Mouse (Mus musculus) hindbrain, embryonic 13.5 days (tissue): Measurements from ENCODE around the gene Tigd3. TPM values are rescaled to one million over a fixed set of nuclear protein-coding genes. Genes with fewer than 3 reads are reported as not detected.

Experiments used
- ATAC-seq: fragments of 200-750 bp; cut with Nextera tagmentation; 2 replicates; pipeline ENCODE4 v1.8.0; 2017; ENCODE audit warnings: moderate TSS enrichment; ENCODE audit not compliant: low FRiP score
- H3K27ac ChIP-seq: fragments of 300-500 bp; sonication (generic); 2 replicates; pipeline ENCODE4 v1.5.1; 2015; ENCODE audit warnings: inconsistent platforms, mild to moderate bottlenecking, moderate library complexity
- H3K27me3 ChIP-seq: fragments of 300-500 bp; sonication (generic); 2 replicates; pipeline ENCODE4 v1.6.1; 2015; ENCODE audit warnings: mild to moderate bottlenecking, inconsistent platforms
- H3K36me3 ChIP-seq: fragments of 300-500 bp; sonication (generic); 2 replicates; pipeline ENCODE4 v1.6.1; 2015; ENCODE audit warnings: mild to moderate bottlenecking, inconsistent platforms
- H3K4me1 ChIP-seq: fragments of 300-500 bp; sonication (generic); replicated peaks from 2 replicates; pipeline ENCODE4 v1.6.1; 2015; ENCODE audit warnings: inconsistent platforms
- H3K4me2 ChIP-seq: fragments of 300-500 bp; sonication (generic); 2 replicates; pipeline ENCODE4 v1.6.1; 2015; ENCODE audit warnings: inconsistent platforms, mild to moderate bottlenecking, moderate library complexity
- H3K4me3 ChIP-seq: fragments of 300-500 bp; sonication (generic); 2 replicates; pipeline ENCODE4 v1.5.1; 2015; ENCODE audit warnings: mild to moderate bottlenecking, inconsistent platforms
- H3K9ac ChIP-seq: fragments of 300-500 bp; sonication (generic); 2 replicates; pipeline ENCODE4 v1.6.1; 2015; ENCODE audit warnings: mild to moderate bottlenecking, inconsistent platforms
- H3K9me3 ChIP-seq: fragments of 300-500 bp; sonication (generic); 2 replicates; pipeline ENCODE4 v1.6.1; 2016; ENCODE audit warnings: inconsistent platforms
- WGBS: fragments of 180-500 bp; shearing (Covaris S2); methylation state at CpG from one replicate; pipeline ENCODE4 v1.1.7; 2015; 5-methylcytosine and 5-hydroxymethylcytosine counted together
- polyA plus RNA-seq: library from polyadenylated mRNA; unstranded; fragments of >200 nt; fragmentation: Nextera tagmentation; extraction: Ambion mirVana; gene quantifications from 2 replicates; pipeline ENCODE4 v1.2.1, GENCODE M21; 2015

Tigd3 gene
- polyA plus RNA-seq, 1 experiment from 2014 or later: 15.2 TPM

DNA sequence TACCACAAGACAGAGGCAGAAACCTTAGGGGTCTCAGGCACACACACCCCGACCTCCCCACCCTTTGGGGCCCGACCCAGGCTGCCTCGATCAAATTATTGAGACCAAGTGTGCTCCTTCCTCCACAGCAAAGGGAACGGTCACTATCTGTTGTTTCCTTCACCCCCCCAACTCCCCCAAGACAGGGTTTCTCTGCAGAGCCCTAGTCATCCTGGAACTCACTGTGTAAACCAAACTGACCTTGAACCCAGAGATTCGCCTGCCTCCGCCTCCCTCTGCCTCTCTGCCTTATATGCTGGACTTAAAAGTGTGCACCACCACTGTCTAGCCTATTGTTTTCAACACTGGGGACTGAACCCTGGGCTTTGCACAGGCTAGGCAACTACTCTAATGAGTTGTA lies 22.3 kb downstream of the Tigd3 start:
- Histone ChIP-seq H3K4me3 (no peak overlapping the region), H3K27me3 (no peaks in the 10 kb centered on the region), H3K4me1 (peaks cover 45% of the 10 kb centered on the region), H3K9me3 (no peaks in the 10 kb centered on the region), H3K9ac (peak overlapping the region; percentile 53), H3K4me2 (0 out of 2 replicates have a peak overlapping the region, but pooled peaks have one; percentile 16), H3K36me3 (peaks cover 40% of the 10 kb centered on the region), H3K27ac (peak overlapping the region; percentile 76; the same call in 1 of the 2 replicates)
- 60% methylated on average over 6 of the region's 6 CpGs for WGBS
- ATAC-seq: no peak

DNA sequence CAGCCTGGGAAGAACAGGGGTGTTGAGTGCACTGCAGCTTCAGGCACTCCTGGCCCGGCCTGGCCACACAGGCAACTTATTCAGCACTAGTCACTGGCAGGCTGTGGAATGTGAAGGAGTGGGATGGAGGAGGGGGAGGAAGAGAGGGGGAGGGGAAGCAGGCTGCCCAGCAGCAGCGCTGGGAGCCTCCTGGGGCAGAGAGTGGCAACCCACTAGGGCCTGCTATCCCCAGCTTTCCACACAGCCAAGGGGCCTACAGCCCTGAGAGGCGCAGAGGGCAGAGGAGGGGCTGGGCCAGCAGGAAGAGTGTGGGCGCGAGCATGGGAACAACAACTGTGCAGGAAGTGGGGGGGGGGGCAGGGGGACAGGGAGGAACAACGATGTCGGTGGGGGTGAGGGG lies 22.7 kb downstream of the Tigd3 start:
- H3K4me3 ChIP-seq: no peak overlapping the region
- H3K9ac ChIP-seq: peak overlapping the region; percentile 53
- peaks cover 45% of the 10 kb centered on the region for H3K4me1 ChIP-seq
- no peaks in the 10 kb centered on the region for H3K9me3 ChIP-seq
- H3K4me2 ChIP-seq: peak overlapping the region; percentile 16; the same call in 1 of the 2 replicates
- H3K27ac ChIP-seq: peak overlapping the region; percentile 76
- H3K36me3 ChIP-seq: peaks cover 44% of the 10 kb centered on the region
- ATAC-seq: peak; percentile 17; the same call in 1 of the 2 replicates
- H3K27me3 ChIP-seq: no peaks in the 10 kb centered on the region
- 10% methylated on average over 6 of the region's 7 CpGs for WGBS

DNA sequence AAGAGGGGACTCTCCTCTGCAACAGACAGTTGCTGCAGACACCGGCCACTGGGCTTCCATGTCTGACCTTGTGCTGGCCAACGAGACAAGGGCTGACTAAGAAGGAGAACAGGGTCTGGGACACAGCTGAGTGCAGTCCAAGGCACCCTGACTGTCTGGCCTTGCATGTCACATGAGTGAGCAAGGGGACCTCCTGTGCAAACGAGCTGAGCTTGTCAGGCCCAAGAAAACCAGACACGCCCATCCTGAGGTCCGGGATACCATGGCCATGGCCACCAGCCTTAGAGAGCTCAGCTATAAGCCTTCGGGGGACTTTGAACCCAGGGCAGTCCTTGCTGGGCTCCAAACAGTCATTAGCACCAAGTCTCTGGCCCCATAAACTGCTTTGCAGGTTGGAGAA lies 25.9 kb downstream of the Tigd3 start:
- no peak for ATAC-seq
- WGBS: 87% methylated on average over 6 of the region's 6 CpGs
- H3K36me3 ChIP-seq: peaks cover 76% of the 10 kb centered on the region

DNA sequence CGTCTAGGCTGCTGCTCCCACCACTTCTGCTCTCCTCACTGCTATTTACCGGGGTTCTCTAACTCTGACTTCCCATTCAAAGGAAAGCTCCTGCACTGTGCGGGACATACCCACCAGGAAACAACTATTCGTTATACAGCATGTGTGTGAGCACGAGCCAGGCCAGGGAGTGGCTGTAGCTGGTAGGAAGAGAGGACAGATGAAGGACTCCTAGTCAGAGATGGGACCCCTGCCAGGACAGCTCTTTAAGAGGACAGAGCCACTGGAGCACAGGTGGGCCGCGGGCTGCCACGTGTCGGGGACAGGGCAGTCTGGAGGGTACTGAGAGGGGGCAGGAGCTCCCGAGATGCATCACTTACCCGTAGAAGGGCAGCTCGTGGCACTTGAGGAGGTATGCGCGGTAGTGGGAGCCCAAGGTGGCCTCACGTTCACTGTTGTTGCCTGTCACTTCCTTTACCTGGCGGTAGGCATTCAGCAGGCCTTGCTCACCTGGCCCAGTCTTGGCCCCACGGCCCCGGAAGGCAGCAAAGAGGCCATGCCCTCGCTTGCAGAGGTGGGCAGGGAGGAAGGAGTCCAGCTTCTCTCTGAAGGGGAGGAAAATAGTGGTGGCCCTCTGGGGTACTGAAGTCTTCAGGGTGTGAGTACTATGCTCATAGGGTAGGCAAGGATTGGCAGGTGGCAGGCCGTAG lies 29.1 kb downstream of the Tigd3 start:
- no peak overlapping the region for H3K27ac ChIP-seq
- H3K4me3 ChIP-seq: no peak overlapping the region
- H3K27me3 ChIP-seq: no peaks in the 10 kb centered on the region
- no peak overlapping the region for H3K4me2 ChIP-seq
- no peak for ATAC-seq
- H3K9me3 ChIP-seq: no peaks in the 10 kb centered on the region
- no peaks in the 10 kb centered on the region for H3K4me1 ChIP-seq
- peaks cover 94% of the 10 kb centered on the region for H3K36me3 ChIP-seq
- H3K9ac ChIP-seq: no peak overlapping the region
- 95% methylated on average over 20 of the region's 20 CpGs for WGBS

More for the DNA sequence above, 25.9 kb downstream of the Tigd3 start:
- no peak overlapping the region for H3K27ac ChIP-seq
- no peak overlapping the region for H3K4me3 ChIP-seq
- no peak overlapping the region for H3K9ac ChIP-seq
- no peaks in the 10 kb centered on the region for H3K27me3 ChIP-seq
- peaks cover 21% of the 10 kb centered on the region for H3K4me1 ChIP-seq
- H3K9me3 ChIP-seq: no peaks in the 10 kb centered on the region
- H3K4me2 ChIP-seq: no peak overlapping the region

DNA sequence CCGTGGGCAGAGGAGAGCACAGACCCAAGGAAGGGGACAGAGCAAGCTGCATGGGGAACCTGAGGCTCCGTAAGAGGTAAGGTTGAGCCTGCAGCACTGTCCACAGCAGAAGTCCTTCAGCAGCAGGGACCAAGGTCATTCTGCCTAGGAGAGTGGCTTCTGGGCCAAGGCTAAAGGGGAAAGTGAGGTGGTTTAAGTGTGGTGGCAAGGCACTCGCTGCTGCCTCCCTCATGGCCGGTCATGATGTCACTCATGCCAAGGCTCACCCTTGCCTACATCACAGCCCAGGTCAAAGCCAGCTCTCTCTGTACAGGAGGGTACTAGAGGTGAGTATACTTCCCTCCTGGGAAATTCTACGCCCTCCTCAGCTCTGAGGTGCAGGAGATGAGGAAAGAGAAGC lies 30.2 kb downstream of the Tigd3 start:
- peaks cover 99% of the 10 kb centered on the region for H3K36me3 ChIP-seq
- WGBS: 95% methylated on average over 5 of the region's 5 CpGs

DNA sequence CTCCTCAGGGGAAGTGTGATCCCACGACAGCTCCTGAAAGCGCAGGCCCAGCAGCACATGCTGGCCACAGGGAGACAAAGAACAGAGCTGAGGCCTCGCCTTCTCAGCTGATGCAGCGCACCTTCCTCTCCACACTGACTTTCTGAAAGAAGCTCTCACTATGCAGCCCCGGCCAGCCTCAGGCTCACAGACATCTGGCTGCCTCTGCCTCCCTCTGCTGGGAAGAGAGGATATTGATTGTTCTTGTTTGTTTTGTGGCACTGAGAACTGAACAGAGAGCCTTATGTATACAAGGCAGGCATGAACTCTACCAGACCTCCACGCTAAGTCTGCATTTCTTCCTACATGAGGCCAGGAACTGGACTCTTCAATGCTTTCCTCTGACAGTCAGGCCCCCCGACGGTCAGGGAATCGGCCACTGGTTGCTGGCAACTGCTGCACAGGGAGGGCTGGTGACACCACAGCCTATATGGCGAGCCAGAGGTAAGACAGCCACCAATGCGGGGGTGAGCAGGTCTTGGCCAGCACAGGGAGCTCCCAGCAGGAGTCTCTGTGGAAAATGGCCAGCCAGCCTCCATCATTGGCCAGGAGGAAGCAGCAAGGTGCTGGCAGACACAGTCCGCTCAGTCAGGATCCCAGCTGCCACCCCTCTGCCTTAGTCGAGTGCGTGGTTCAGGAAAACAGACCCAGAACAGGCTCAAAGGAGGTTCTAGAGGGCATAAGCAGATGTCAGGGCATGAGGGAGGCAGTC lies 31.4 kb downstream of the Tigd3 start:
- Histone ChIP-seq H3K27ac (no peak overlapping the region), H3K4me3 (no peak overlapping the region), H3K27me3 (no peaks in the 10 kb centered on the region), H3K4me2 (no peak overlapping the region), H3K9ac (no peak overlapping the region), H3K4me1 (no peaks in the 10 kb centered on the region), H3K36me3 (peaks cover 99% of the 10 kb centered on the region), H3K9me3 (no peaks in the 10 kb centered on the region)
- ATAC-seq: no peak
- 96% methylated on average over 14 of the region's 14 CpGs for WGBS

More for the DNA sequence above, 30.2 kb downstream of the Tigd3 start:
- no peak for ATAC-seq
- Histone ChIP-seq H3K9ac (no peak overlapping the region; the same call in 1 of the 2 replicates), H3K27me3 (no peaks in the 10 kb centered on the region), H3K4me3 (no peak overlapping the region), H3K4me1 (no peaks in the 10 kb centered on the region), H3K9me3 (no peaks in the 10 kb centered on the region), H3K4me2 (no peak overlapping the region), H3K27ac (no peak overlapping the region)

DNA sequence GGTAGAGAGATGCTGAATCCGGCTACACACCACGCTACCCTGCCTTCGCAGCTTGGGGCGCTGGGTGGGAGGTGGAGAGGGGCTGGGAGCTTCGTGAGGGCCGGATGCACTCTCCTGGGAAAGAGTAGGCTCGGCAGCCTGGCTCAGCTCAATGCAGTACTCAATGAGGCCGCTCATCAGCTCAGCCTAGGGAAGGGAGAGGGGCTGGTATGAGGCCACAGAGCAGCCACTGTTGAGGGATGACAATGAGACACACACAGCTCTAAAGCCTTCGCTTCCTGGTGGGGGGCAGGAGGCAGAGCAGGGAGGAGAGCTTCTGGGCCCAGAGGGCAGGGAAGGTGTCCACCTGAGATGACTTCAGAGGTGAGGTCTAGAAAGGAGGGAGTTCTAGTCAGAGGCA lies 37.3 kb downstream of the Tigd3 start:
- 83% methylated on average over 9 of the region's 9 CpGs for WGBS
- Histone ChIP-seq H3K36me3 (peaks cover 86% of the 10 kb centered on the region), H3K4me2 (no peak overlapping the region), H3K9ac (no peak overlapping the region; the same call in 1 of the 2 replicates), H3K4me1 (peaks cover 1% of the 10 kb centered on the region; the same call in 1 of the 2 replicates), H3K27me3 (no peaks in the 10 kb centered on the region), H3K9me3 (no peaks in the 10 kb centered on the region), H3K27ac (no peak overlapping the region), H3K4me3 (no peak overlapping the region)
- no peak for ATAC-seq

DNA sequence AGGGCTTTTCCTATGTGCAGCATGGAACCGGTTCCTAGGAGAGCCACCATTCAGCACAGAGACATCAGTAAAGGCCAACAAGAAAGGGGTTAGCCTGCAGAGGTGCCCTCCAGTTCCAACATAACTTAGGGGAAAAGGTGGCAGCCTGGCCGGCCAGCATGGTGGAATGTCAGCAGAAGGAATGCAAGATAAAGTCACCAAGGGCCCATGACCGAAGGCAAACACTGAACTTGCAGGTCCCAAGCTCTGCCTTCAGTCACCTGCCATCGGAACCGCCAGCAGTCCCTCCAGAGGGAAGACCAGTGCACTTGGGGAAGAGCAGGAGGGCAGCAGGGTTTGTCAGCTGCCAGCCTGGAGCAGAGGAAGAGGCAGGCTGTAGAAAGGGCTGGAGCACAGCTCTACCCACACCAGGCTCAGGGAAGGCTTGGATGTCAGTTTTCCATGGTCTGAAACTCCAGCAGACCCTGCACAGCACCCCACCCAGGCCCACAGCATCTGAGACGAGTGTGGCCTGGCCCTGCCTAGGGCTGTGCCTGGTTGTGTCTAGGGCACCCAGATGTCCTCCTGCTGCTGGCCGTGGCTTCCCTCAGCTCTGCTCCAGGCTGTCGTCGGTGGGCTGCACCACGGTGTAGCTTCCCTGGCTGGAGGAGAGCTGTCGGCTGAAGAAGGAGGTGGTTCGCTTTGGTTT lies 41.8 kb downstream of the Tigd3 start:
- Histone ChIP-seq H3K27ac (no peak overlapping the region), H3K9me3 (no peaks in the 10 kb centered on the region), H3K4me2 (no peak overlapping the region), H3K27me3 (no peaks in the 10 kb centered on the region), H3K4me3 (no peak overlapping the region), H3K9ac (peak overlapping the region; percentile 49), H3K4me1 (peaks cover 38% of the 10 kb centered on the region), H3K36me3 (peaks cover 43% of the 10 kb centered on the region)
- no peak for ATAC-seq
- WGBS: 91% methylated on average over 12 of the region's 12 CpGs

DNA sequence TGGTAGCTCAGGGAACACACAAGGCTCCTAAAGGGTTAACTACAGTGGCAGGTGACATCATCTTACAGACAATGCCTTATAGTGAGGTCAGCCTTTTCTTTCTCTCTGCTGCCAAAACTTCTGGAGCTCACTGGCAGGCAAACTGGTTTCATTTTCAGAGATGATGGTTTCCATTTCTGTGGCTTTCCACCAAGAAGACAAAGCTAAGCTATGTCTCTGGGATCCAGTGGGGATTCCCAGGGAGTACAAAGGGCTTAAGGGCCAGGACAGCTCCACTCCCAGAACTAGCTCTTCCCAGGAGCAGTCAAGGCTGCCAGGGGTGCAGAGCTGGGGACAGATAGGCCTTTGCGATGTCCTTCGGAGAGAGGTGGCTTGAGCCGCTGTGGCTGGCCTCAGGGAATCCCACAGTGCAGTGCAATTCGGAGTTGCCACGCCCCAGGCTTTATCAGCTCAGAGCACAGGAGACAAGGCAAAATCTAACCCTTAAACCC lies 42.4 kb downstream of the Tigd3 start:
- H3K4me3 ChIP-seq: no peak overlapping the region
- H3K4me2 ChIP-seq: no peak overlapping the region
- H3K27me3 ChIP-seq: no peaks in the 10 kb centered on the region
- H3K9ac ChIP-seq: peak overlapping the region; percentile 49
- peaks cover 45% of the 10 kb centered on the region for H3K4me1 ChIP-seq
- no peak for ATAC-seq
- 75% methylated on average over 5 of the region's 5 CpGs for WGBS
- H3K36me3 ChIP-seq: peaks cover 36% of the 10 kb centered on the region
- H3K27ac ChIP-seq: no peak overlapping the region; the same call in 1 of the 2 replicates
- H3K9me3 ChIP-seq: no peaks in the 10 kb centered on the region

DNA sequence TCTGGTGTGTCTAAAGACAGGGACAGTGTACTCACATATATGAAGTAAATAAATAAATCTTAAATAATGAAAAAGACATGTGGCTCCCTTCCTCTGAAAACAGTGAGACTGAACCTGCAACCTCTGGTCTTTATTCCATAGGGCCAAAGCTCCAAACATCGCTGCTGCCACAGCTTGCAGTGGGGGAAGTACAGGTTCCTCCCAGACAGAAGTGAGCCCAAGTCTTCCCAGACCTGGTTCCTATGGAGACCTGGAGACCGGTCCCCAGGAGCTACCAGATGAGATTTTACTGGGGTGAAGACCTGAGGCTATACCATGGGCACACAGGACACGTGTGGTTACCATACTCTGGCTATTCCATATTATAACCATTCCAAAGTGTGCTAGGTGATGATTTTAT lies 43.1 kb downstream of the Tigd3 start:
- no peaks in the 10 kb centered on the region for H3K9me3 ChIP-seq
- no peak for ATAC-seq
- no peak overlapping the region for H3K4me3 ChIP-seq
- H3K27ac ChIP-seq: no peak overlapping the region
- no peaks in the 10 kb centered on the region for H3K27me3 ChIP-seq
- H3K4me2 ChIP-seq: no peak overlapping the region
- peaks cover 49% of the 10 kb centered on the region for H3K4me1 ChIP-seq
- 86% methylated on average over 3 of the region's 3 CpGs for whole genome bisulfite sequencing
- H3K9ac ChIP-seq: no peak overlapping the region
- peaks cover 31% of the 10 kb centered on the region for H3K36me3 ChIP-seq

DNA sequence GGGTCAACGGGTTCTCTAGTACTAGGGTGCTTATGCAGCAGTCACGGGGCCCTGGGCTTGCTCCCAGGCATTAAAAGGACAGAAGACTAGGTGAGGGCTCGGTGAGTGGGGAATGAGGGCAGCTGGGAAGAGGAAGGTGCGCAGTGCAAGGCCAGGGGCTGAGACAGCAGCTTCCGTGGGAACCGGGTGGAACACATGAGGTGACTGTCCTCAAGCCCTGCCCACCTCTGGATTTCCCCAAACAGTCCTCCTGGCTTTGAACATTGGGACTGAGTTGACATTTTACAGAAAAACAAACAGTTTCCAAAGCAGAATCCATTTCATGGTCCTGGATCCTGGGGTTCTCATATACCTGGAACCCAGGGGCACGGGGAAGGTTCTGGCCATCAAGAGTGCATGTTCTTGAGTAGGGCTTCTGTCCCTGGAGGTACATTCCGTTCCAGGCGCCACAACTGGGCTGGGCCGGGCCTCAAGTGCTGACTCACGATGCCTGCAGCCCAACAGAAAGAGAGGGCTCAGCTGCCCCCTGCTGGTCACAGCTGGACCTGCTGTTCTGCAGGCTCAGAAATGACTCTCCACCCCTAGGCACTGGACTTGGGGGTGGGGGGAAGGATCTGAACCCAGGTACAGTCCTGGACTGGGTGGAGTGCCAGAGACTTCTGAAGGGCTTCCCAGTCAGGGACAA lies 44.0 kb downstream of the Tigd3 start:
- Histone ChIP-seq H3K27ac (peak overlapping the region; percentile 64), H3K4me2 (peak overlapping the region; percentile 11; the same call in 1 of the 2 replicates), H3K9me3 (no peaks in the 10 kb centered on the region), H3K9ac (0 out of 2 replicates have a peak overlapping the region, but pooled peaks have one; percentile 35), H3K27me3 (no peaks in the 10 kb centered on the region), H3K4me1 (peaks cover 56% of the 10 kb centered on the region), H3K36me3 (peaks cover 22% of the 10 kb centered on the region), H3K4me3 (no peak overlapping the region)
- 29% methylated on average over 11 of the region's 11 CpGs for WGBS
- 0 out of 2 replicates have a peak, but pooled peaks have one; percentile 3 for ATAC-seq
